Mouse (Mus musculus) spleen, postnatal 10 days (tissue): ENCODE measurements around the gene Dnah2.
"Not testable (repeated sequence)": the region's sequence is repeated elsewhere in the genome, so short reads cannot be mapped to it uniquely, and the experiment has no call there.

Experiments
- DNase-seq, 2 experiments: peaks; one replicate each; pipeline ENCODE4 v3.0.0; 2021 to 2022; ENCODE audit warnings: low spot score in 2 of 2

Gene Dnah2

DNA sequence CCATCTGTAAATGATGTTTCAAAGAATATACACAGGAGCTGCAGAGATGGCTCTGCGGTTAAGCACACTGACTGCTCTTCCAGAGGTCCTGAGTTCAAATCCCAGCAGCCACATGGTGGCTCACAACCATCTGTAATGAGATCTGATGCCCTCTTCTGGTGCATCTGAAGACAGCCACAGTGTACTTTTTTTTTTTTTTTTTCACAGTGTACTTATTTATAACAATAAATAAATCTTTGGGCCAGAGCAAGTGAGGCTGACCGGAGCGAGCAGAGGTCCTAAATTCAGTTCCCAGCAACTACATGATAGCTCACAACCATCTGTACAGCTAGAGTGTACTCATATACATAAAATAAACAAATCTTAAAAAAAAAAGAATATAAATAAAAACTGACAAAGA, 18.6 kb downstream of the Dnah2 start:
- not testable (repeated sequence) for DNase-seq

DNA sequence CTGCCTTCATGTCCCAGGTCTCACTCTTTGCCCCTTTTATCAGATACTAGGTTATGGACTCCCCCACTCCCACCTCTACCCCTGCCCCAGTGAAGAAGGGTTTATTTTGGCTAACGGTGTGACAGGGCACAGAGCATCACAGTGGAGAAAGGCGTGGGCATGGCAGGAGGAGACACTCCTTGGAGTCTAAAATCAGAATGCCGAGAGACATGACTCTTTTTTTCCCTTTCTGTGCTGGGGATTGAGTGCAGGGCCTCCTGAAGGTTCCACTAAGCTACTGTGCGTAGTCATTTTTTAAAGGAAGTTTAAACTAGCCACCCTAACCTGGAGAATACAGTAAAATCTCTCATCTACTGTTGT, 20.9 kb downstream of the Dnah2 start:
- no peak for DNase-seq

DNA sequence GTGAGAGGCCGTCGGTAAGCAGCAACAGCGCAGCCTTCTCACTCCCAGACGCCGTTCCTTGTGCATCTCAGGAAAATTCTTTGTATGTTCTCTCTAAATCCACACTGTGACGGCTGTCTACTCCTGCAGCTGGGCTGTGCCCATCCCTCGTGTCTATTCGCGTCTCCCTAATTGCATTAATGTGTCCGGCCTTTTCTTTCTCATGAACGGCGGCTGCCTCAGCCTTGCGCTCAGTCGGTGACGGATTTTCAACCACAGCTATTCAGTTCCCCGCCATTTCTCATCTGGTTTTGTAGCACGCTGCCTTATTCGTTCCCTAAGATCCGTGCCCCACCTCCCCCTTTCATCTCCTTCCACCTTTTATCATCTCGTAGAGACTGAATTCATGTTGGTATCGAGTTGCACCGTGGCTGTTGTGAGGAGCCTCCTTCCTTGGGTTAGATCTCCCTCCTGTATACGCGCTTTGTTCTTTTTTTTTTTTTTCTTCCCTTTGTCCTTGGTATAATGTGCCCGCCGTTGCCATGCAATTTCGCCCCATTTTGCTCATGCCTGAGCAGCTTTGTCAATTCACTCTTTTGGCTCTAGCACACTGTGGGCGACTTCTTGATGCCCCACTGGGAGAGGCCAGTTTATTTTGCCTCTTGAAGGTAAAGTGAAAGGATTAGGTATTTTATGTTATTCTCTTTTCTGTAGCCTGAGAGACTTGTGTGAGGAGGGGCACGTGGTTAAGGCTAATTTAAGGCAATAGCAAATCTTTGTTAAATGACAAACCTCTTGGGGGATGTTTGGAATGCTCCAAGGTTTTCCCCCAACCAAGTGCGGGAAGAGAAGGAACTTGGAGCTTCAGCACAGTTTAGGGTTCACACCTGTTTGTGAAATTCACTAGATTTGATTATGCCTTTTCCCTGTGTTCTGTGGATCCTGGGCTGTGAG, 21.5 kb downstream of the Dnah2 start:
- no peak for DNase-seq

DNA sequence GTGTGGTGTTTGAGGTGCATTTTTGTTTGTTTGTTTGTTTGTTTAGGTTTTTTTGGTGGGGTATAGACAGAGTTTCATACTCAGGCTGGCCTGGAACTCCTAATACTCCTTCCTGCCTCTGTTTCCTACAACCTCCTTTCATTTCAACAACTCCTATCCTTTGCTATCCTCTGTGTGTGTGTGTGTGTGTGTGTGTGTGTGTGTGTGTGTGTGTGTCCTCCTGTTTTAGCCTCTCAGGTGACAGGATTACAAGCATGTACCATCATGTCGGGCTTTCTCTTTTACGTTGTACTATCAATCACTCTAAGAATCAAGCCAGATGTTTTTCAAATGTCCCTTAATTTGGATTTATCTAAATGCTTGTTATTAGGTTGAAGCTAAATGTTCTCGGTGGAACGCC, 22.3 kb downstream of the Dnah2 start:
- no peak for DNase-seq

DNA sequence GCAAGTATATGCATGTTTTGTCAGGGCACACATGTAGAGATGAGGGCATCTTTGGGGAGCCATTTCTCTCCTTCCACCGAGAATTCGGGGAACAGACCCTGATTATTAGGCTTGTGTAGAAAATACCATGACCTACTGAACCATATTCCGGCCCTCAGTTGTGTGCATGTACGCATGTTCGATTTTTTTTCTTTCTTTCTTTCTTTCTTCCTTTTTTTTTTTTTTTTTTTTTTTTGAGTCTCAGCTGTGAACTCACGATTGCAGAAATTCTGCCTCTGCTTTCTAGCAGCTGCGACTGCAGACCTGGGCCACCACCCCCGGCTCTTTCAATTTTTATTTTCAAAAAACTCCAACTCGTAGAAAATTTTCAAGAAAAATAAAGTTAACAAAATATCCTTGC, 23.2 kb downstream of the Dnah2 start:
- DNase-seq, result no peak

DNA sequence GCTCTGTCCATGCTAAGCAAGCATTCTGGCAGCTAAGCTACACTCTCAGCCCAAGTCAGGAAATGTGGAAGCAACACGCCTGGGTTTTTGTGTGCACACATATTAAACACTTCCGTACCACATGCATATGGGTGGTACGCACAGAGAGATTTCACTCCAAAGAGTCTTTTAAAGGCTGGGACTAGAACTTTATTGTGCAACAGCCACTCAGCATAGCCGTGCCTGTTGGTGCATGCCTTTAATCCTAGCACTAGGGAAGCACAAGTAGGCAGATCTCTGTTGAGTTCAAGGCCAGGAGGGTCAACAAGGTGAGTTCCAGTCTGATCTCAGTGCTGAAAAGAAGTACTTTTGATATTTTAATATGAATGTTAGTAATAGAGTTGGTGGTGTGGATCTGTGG, 25.3 kb downstream of the Dnah2 start:
- no peak for DNase-seq

DNA sequence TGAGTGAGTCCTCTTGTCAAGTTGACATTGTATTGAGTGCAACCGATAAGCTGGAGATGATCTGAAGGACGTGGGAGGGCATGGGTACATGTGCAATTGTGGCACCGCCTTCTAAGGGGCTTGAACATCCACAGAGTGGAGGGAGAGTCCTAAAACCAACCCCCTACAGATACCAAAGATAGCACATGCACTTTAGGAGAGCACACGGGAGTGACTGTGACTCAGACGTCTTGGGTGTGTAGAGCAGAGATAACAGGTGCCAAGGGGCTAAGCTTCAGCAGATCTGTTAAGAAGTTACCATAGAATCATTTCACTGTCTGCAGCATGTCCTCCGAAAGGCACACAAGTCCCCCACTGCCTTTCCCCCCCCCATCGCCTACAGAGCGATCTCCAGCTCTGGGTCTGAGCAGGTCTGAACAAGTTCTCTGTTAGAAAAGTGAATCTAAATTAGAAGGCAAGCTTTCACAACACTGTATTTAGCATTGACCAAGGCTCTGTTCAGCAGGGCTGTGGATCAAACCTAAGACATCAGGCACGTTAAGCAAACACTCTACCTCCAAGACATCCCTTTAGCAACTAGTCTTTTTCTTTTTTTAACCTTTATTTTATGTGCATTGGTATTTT, 27.3 kb downstream of the Dnah2 start:
- DNase-seq, result no peak

DNA sequence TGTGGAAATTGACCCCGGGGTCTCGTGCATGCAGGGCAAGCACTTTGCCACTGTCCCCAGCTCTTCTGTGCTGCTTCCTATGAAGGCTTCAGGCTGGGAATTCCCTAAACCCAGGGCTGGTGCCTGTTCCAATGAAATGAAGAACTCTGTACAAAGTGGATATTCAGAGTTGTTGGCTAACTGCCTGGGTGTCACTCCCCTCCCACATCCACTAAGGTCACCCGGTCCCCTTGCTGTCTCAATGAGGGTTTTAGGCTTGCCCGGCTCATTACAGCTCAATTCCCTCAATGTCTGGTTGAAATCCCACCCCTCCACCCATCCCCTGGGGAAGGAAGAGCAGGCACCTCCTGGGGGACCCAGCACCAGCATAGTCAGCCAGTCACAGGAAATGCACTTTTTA, 28.9 kb downstream of the Dnah2 start:
- DNase-seq, result no peak

DNA sequence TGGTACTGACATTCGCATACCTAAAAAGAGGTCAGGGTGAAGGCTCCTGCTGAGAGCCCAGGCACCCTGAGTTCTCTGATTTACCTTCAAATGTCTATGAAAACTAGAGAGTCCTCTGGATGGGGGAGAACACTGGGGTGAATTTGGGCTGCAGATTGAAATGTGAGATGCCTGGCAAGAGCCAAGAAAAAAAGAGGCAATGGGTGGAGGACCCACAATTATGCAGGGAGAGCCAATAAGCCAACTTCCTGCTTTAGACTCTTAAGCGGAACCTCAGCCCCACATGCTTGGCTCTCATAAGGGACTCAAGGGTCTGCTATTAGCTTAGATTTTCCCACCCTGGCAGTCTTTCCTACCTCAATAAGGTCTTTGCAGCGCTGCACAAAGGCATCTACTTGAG, 32.2 kb downstream of the Dnah2 start:
- DNase-seq, result no peak

DNA sequence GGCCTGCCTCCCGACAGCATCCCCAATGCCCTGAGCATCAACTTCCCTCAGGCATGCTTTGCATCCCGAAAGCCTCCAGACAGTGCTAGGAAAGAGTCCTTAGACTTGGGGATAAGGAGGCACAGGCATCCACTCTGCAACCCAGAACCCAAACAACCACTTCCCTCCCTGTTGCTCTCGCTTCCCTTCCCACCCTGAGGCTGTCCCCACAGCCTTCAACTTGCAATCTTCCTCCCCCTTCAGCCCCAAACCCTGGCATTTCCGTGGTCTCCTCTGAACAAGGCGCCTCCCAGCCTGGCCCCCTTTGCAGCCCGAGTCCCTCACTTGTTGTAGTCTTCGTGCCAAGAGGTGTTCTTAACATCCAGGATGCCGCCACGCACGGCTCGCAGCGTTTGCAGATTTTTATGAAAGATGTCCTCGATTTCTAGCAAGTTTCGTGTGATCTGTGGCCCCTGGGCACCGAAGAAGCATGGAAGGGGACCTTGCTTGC, 32.7 kb downstream of the Dnah2 start:
- no peak for DNase-seq

DNA sequence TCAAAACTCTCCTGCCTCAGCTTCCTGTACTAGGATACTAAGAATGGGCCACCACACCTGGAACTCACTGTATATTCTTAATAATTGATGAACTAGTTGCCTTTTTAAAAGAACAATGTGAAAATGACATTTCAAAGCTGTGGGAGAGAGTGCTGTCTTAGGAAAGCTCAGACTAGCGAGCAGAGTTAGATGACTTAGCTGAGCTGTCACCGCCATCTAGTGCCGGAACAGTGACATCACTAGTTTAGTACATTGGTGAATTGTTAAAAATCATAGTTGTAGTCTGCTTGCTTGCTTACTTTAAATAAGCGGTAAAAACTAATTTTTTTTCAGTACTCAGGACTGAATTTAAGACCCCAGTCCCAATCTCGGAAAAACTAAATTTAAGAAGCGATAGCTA, 35.1 kb downstream of the Dnah2 start:
- DNase-seq, result peak in 1 of 2 experiments; percentile 73

DNA sequence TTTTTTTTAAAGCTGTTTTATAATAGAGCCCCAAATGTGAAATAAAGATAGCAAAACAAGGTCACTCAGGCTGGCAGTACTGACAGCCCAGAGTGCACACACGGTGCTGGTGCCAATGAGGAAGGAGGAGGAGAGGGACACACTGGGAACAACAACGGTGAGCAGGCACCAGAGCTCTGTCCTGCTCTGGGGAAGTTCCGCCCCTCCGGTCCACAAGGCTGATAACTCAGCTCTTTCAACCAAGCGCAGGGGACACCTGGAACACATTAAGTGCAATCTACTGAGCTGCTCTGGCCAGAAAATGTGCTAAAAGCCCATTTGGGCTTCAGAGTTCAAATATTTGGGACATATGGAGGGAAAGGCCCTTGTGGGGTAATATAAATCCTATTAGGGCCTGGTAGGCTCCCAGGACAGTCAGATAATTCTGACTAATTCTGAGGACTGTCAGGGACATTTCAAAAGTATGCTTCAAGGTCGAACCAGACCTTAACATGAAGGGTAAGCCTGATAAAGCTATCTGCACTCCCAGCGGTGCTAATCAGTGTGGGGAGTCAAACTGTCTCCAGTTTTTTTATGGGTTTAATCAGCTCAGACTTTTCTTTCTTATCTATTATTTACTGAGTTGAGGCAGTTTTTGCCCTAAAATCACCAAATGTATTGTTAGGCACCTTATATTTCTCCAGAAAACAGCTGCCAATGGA, 38.0 kb downstream of the Dnah2 start:
- DNase-seq, result no peak

DNA sequence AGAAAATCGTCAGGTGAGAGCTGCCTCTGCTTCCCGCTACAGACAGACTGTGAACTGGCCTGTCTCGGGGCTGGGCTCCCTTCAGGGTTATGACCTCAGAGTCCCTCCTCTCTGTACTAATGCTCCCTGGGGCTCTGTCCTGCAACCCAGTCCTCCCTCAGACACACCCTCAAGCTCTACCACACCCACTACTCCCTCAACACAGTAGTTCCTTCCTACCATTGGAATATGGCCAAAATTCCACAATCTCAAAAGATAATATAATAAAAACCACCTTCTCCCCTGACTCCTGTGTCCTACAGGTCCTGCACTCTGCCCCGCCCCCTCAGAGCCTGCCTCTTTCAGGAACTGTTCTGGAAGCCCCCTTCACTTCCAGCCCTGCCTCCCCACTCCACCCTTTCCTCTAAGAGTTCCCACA, 45.0 kb downstream of the Dnah2 start:
- DNase-seq, result no peak

DNA sequence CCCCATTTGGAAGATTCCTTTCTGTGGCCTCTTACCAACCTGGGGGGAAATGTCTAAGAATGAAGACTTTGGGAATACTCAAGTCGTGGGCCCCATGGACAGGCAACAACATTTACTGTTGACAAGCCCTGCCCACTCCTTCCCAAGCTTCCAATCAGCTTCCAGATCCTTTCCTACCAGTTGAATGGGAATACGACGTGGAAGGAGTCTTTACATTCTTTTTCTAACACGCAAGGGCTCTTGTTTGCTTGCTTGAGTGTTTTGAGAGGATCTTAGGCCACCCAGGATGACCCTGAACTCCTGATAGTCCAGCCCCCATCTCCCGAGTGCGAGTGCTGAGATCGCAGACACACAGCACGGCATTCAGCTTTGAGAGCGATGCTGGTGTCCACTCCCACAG, 47.4 kb downstream of the Dnah2 start:
- DNase-seq, result no peak

DNA sequence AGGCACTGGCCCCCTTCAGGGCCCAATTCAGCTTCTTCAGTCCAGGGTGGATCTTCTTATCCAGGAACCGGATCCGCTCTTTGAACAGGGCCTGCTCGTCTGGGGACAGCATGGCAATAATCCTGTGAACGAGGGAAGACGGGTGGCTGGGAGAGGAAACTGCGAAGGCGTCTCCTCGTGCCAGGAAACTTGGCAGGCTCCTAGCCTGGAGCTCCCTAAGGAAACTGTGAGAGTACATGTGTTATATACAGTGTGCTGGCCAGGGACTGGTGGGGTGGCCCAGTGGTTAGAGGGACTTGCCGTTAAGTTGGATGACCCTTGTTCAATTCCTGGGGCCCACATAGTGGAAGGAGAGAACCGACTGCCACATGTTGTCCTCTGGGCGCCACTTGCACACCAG, 49.8 kb downstream of the Dnah2 start:
- no peak for DNase-seq

DNA sequence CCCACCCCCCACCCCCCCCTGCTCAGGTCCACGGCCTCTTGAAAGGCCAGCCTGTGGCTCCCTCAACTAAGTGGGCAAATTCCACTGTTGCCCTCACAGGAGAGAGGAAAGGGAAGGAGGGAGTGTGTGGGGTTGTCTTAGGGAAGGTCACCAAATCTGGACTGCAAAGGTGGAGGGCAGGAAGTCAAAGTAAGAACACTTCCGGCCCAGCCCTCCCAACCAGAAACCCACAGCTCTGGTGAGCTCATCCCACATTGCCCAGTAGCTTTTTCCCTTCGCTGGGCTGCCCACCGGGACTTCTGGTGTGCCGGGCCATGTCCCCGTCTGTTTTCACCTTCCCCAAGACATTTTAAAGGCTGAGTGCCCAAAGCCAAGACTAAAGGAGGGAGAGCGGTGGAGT, 57.2 kb downstream of the Dnah2 start:
- no peak for DNase-seq

DNA sequence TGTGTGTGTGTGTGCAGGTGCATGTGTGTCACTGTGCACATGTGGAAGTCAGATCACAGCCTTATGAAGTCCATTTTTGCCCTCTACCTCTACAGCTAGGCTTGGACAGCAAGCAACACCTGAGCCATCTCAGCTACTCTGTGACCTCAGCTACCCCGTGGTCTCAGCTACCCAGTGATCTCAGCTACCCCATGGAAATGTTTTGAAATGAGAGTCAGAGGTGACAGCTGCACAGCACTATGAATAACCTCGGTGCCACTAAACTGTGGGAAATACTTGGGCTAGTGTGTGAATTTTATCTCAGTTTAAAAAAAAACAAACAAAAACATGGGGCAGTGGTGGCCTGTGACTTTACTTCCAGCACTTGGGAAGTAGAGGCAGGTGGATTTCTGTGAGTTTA, 58.0 kb downstream of the Dnah2 start:
- DNase-seq, result no peak

DNA sequence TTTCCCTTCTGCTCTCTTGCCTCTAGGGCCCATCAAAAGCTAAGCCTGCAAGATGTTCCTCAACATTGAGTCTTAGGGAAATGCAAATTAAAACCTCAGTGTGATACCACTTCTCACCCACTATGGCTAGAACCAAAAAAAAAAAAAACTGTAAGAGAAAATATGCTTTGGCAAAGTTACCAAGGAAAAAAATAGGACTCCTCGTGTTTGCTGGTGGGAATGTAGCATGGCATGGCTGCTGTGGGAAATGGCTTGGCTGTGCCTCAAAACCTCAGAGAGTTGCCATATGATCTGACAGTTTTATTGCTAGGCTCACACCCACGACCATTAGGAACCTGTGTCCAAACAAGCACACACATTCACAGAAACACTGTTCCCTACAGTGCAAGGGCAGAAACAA, 61.4 kb downstream of the Dnah2 start:
- DNase-seq, result no peak

DNA sequence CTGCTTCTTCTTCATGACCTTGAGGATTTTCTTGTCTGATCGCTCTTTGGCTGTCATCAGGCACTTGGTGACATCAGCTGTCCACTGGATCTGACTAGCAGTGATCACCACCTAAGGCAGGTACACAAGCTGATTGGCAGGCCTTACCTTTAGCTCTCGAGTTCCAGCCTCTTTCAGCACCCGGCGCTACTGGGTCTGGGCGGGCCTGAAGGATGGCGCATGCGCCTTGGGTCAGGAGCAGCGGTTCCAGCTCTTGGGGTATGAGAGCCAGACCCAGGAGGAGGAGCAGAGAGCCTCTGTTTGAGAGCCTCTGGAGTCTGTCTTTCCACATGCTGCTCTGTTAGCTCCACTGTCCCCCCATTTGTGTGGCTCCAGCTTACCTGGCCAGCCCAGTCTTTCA, 71.3 kb downstream of the Dnah2 start:
- no peak for DNase-seq

DNA sequence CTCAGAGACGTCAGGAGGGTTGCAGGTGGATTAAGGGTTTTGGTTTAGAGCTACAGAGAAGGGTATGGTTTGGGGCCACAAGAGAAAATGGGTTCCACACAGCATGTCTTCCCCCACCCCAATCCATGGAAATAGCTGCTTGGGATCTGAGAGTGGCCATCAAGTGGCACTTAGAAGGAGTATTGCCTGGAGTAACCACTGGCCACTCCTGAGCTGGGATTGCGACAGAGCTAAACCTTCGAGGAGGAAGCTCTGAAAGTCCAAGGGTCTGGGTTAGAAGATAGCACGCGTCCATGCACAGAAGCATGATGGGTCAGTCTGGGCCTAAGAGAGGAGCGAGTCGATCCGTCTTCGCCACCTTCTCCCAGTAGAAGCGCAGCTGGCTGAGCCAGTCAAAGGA, 72.1 kb downstream of the Dnah2 start:
- no peak for DNase-seq

DNA sequence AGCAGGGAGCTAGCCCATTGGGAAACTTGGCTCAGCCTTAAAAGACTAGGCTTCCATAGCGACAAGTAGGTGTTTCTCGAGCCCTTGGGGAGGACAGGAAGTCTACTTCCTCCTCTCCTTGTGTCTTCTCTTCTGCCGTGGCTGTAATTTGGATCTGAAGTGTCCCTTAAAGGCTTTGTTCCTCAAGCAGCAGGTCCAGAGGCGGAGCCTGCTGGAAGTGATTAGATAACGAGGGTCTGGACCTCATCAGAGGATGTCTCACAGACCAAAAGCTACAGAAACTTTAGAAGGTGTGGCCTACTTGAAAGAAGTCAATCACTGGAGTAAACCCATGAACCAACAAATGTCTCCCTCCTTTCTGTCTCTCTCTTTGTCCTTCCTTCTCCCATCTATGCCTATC, 74.2 kb downstream of the Dnah2 start:
- no peak for DNase-seq

DNA sequence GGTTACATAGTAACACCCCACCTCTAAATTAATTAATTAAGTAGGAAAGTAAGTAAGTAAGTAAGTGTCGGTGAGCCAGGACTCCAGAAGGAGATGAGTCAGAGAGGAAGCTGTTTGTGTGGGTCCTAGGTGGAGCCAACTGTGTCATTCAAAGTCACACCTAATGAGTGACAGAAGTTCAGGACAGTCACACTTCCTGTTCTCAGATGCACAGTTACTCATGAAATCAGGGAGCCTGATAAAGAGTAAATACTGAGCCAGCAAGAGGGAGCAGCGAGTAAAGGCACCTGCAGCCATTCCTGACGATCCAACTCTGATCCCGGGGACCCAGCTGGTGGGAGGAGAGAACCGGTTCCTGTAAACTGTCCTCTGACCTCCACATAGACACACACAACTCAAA, 76.2 kb downstream of the Dnah2 start:
- no peak for DNase-seq

DNA sequence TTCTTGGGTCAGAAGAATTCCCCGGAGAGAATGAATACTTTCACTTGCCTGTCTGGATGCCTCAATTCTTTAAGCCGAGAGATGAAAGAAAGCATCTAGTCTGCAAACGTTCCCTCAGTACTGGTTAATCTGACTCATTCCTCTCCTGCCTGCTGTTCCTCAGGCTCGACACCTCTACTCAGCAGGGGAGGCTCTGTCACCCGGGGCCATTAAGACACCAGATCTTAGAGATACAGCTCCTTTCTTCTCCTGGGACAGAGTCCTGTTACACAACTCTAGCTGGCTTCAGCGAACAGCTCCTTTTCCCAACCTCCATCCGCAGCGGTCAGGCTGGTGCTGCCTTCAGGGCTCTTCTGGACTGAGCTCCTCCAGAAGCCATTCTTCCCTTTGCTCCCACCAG, 77.4 kb downstream of the Dnah2 start:
- no peak for DNase-seq
